Mouse (Mus musculus): ENCODE measurements around the gene Snrpf. TPM values are rescaled to one million over a fixed set of nuclear protein-coding genes. Genes with fewer than 3 reads are reported as not detected.

The Snrpf gene
- total RNA-seq (2014; rRNA removed; ENCODE audit: low replicate concordance) = 13.7 and 35.4 TPM in 2 replicates
- 55.7 and 59.4 TPM in 2 replicates for polyA plus RNA-seq (2015; fragmentation: Nextera tagmentation; extraction: Ambion mirVana)

DNA sequence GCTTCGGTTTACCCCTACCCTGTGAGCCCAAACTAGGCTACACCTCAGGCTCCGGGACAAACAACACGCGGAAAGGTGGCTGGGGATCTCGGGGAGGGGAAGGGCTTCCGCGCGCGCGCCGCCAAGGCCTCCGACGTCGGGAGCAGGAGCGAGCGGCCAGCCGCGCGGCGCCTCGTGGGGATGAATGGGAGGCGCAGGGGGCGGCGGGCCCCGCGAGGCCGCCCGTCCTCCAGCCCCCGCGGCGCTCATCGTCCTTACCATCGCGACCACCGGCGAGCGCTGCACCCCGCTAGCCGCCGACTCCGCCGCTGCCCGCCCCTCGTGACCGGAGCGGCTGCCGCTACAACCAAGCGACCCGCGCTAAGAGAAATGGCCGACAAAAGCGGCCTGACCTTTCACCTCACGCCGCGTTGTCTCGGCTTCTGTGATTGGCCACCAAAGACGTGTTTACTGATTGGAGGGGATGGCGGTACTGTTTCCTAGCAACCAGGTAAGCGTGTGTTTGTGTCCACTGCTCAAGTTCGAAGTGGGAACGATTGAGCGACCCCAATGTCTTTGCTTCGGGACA is at the start of gene Snrpf:
TSS of gene Snrpf (minus strand) at position 426 of the 568 bp plus-strand sequence.
- Histone ChIP-seq H3K9me3 (replicated peaks; ENCODE audit: control insufficient read depth, low read length) (no peaks in the 10 kb centered on the region), H3K4me3 (ENCODE audit: low read depth, low read length) (peak within 1 kb of the TSS; percentile 83), H3K4me1 (ENCODE audit: control insufficient read depth, insufficient read depth) (peaks cover 8% of the 10 kb centered on the region; the same call in 1 of the 2 replicates), H3K4me2 (ENCODE audit: low read depth, low read length) (peak within 1 kb of the TSS; percentile 71), H3K36me3 (replicated peaks; ENCODE audit: control insufficient read depth, insufficient read depth, low read length) (peaks cover 15% of the 10 kb centered on the region), H3K9ac (replicated peaks; ENCODE audit: low read depth, low read length) (peak within 1 kb of the TSS; percentile 74), H3K27ac (ENCODE audit: low read depth) (peak within 1 kb of the TSS; percentile 70), H3K27me3 (ENCODE audit: control insufficient read depth, insufficient read depth, low read length) (no peaks in the 10 kb centered on the region)
- TF ChIP-seq CTCF (IDR thresholded peaks at IDR 0.05; ENCODE audit: low read depth) (no peak), EP300 (IDR thresholded peaks at IDR 0.05; ENCODE audit: low read depth) (no peak)
- under 1% methylated on average over 62 of the region's 63 CpGs for WGBS
- ATAC-seq (ENCODE audit: insufficient read depth, low read depth) = peak; percentile 92
- peak; percentile 88 for DNase-seq (ENCODE audit: low spot score)

DNA sequence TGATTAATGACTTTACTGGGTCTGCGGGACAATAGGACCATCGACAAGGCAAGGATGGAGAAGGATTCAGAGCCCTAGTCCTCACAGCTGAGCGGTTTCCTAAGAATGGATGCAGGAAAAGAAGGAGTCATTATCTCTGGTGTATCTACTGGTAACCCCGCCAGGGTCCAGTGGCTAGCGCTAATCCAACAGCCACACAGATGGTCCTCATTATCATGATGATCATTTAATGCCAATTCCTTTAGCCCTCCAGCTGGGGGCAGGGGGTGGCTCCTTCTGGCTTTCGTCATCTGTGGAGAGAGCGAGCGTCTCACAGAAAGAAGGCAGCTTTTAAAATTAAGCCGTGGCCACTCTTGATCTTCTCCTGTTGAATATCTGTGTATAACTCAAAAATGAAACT is 46.4 kb upstream of the Snrpf start:
- Histone ChIP-seq H3K36me3 (replicated peaks; ENCODE audit: control insufficient read depth, insufficient read depth, low read length) (no peaks in the 10 kb centered on the region), H3K4me1 (ENCODE audit: control insufficient read depth, insufficient read depth) (no peaks in the 10 kb centered on the region; the same call in 1 of the 2 replicates), H3K9me3 (replicated peaks; ENCODE audit: control insufficient read depth, low read length) (no peaks in the 10 kb centered on the region), H3K27me3 (ENCODE audit: control insufficient read depth, insufficient read depth, low read length) (peaks cover 22% of the 10 kb centered on the region), H3K4me2 (ENCODE audit: low read depth, low read length) (no peak overlapping the region), H3K9ac (replicated peaks; ENCODE audit: low read depth, low read length) (no peak overlapping the region), H3K27ac (ENCODE audit: low read depth) (no peak overlapping the region), H3K4me3 (ENCODE audit: low read depth, low read length) (no peak overlapping the region)
- TF ChIP-seq CTCF (IDR thresholded peaks at IDR 0.05; ENCODE audit: low read depth) (no peak), EP300 (IDR thresholded peaks at IDR 0.05; ENCODE audit: low read depth) (no peak)
- WGBS = 51% methylated on average over 9 of the region's 9 CpGs
- ATAC-seq (ENCODE audit: insufficient read depth, low read depth) (no peak), DNase-seq (ENCODE audit: low spot score) (no peak)

DNA sequence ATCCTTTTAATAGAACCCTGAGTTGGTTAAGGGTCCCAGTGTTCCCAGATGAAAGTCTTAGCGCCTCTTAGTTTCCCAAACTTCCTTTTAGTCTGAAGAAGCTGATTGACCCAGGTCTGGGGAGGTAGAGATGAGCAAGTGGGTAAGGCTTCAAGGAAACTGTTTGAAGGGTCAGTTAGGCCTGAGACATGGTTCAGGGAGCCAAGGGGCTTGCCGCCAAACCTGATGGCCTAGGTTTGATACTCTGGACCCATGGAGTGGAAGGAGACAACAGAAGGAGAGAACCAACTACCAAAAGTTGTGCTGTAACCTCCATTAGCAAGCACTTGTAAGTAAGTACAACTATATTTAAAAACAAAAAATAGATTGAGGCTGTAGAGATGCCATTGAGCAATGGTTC is 44.5 kb upstream of the Snrpf start:
- H3K4me1 ChIP-seq (ENCODE audit: control insufficient read depth, insufficient read depth) = no peaks in the 10 kb centered on the region
- ATAC-seq (ENCODE audit: insufficient read depth, low read depth) = no peak
- no peak overlapping the region for H3K4me3 ChIP-seq (ENCODE audit: low read depth, low read length)
- DNase-seq (ENCODE audit: low spot score) = no peak
- H3K27me3 ChIP-seq (ENCODE audit: control insufficient read depth, insufficient read depth, low read length) = peaks cover 19% of the 10 kb centered on the region
- no peak overlapping the region for H3K9ac ChIP-seq (replicated peaks; ENCODE audit: low read depth, low read length)
- no peak overlapping the region for H3K4me2 ChIP-seq (ENCODE audit: low read depth, low read length)
- TF ChIP-seq EP300 (IDR thresholded peaks at IDR 0.05; ENCODE audit: low read depth) (no peak), CTCF (IDR thresholded peaks at IDR 0.05; ENCODE audit: low read depth) (no peak)
- H3K27ac ChIP-seq (ENCODE audit: low read depth) = no peak overlapping the region
- 90% methylated on average over 2 of the region's 2 CpGs for WGBS
- no peaks in the 10 kb centered on the region for H3K36me3 ChIP-seq (replicated peaks; ENCODE audit: control insufficient read depth, insufficient read depth, low read length)
- no peaks in the 10 kb centered on the region for H3K9me3 ChIP-seq (replicated peaks; ENCODE audit: control insufficient read depth, low read length)

DNA sequence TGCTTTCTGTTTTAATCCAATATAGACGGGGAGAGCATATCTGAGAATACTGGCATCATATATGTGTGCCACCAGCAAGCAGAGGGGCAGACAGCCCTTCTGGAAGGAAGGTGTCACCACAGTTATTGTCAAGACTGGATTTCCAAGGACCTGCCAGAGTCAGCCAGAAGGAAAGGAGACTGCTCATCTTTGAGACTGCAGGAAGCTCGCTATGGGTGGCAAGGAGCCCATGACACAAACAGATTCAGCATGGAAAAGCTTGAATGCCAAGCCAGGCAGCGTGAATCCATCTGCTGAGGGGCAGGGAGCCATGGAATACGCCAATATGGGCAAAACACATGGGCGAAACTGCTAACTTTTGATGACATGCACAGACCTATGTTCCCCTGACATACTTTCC is 44.1 kb upstream of the Snrpf start:
- DNase-seq (ENCODE audit: low spot score) = no peak
- Histone ChIP-seq H3K9me3 (replicated peaks; ENCODE audit: control insufficient read depth, low read length) (no peaks in the 10 kb centered on the region), H3K9ac (replicated peaks; ENCODE audit: low read depth, low read length) (no peak overlapping the region), H3K36me3 (replicated peaks; ENCODE audit: control insufficient read depth, insufficient read depth, low read length) (no peaks in the 10 kb centered on the region), H3K27ac (ENCODE audit: low read depth) (no peak overlapping the region), H3K4me1 (ENCODE audit: control insufficient read depth, insufficient read depth) (no peaks in the 10 kb centered on the region), H3K4me2 (ENCODE audit: low read depth, low read length) (no peak overlapping the region), H3K27me3 (ENCODE audit: control insufficient read depth, insufficient read depth, low read length) (peaks cover 17% of the 10 kb centered on the region), H3K4me3 (ENCODE audit: low read depth, low read length) (no peak overlapping the region)
- TF ChIP-seq EP300 (IDR thresholded peaks at IDR 0.05; ENCODE audit: low read depth) (no peak), CTCF (IDR thresholded peaks at IDR 0.05; ENCODE audit: low read depth) (no peak)
- no peak for ATAC-seq (ENCODE audit: insufficient read depth, low read depth)
- WGBS = 79% methylated on average over 5 of the region's 5 CpGs

DNA sequence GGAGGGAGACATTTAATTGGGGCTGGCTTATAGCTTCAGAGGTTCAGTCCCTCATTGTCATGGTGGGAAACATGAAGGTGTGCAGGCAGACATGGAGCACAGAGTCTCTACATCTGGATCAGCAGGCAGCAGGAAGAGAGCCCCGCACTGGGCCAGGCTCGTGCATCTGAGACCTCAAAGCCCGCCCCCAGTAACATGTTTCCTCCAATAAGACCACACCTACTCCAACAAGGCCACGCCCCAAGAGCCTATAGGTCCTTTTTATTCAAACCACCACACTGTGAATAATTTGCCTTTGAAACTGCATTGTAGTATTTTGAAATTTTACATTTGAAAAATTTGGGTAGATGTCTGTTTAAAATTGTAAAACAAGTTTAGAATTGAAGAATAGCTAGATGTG is 42.6 kb upstream of the Snrpf start:
- no peak overlapping the region for H3K4me2 ChIP-seq (ENCODE audit: low read depth, low read length)
- no peak overlapping the region for H3K27ac ChIP-seq (ENCODE audit: low read depth)
- TF ChIP-seq EP300 (IDR thresholded peaks at IDR 0.05; ENCODE audit: low read depth) (no peak), CTCF (IDR thresholded peaks at IDR 0.05; ENCODE audit: low read depth) (no peak)
- no peak for DNase-seq (ENCODE audit: low spot score)
- 79% methylated on average over 4 of the region's 4 CpGs for WGBS
- no peaks in the 10 kb centered on the region for H3K4me1 ChIP-seq (ENCODE audit: control insufficient read depth, insufficient read depth)
- no peak overlapping the region for H3K9ac ChIP-seq (replicated peaks; ENCODE audit: low read depth, low read length)
- H3K27me3 ChIP-seq (ENCODE audit: control insufficient read depth, insufficient read depth, low read length) = peaks cover 13% of the 10 kb centered on the region; the same call in 1 of the 2 replicates
- no peaks in the 10 kb centered on the region for H3K36me3 ChIP-seq (replicated peaks; ENCODE audit: control insufficient read depth, insufficient read depth, low read length)
- no peak for ATAC-seq (ENCODE audit: insufficient read depth, low read depth)
- H3K4me3 ChIP-seq (ENCODE audit: low read depth, low read length) = no peak overlapping the region
- H3K9me3 ChIP-seq (replicated peaks; ENCODE audit: control insufficient read depth, low read length) = no peaks in the 10 kb centered on the region

DNA sequence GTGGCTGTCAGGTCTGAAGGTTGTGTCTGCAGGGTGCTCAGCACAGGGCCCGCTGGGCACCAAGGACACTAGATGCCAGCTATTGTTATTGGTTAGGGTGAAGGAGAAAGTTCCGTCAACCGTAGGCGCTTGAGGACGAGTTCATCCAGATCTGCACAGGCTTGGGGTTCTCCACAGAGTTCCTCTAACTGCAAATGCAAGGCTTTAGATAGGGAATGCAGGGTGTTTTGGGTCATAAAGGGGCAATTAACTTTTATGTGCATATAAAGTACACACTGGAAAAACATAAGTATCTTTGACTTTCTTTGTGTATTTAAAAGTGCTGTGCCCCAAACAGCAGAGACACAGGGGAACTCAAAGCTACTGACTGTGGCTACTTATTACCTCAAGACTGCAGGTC is 40.8 kb upstream of the Snrpf start:
- Histone ChIP-seq H3K27me3 (ENCODE audit: control insufficient read depth, insufficient read depth, low read length) (peaks cover 6% of the 10 kb centered on the region; the same call in 1 of the 2 replicates), H3K4me1 (ENCODE audit: control insufficient read depth, insufficient read depth) (no peaks in the 10 kb centered on the region), H3K4me2 (ENCODE audit: low read depth, low read length) (no peak overlapping the region), H3K9me3 (replicated peaks; ENCODE audit: control insufficient read depth, low read length) (no peaks in the 10 kb centered on the region), H3K27ac (ENCODE audit: low read depth) (no peak overlapping the region), H3K4me3 (ENCODE audit: low read depth, low read length) (no peak overlapping the region), H3K9ac (replicated peaks; ENCODE audit: low read depth, low read length) (no peak overlapping the region), H3K36me3 (replicated peaks; ENCODE audit: control insufficient read depth, insufficient read depth, low read length) (no peaks in the 10 kb centered on the region)
- no peak for ATAC-seq (ENCODE audit: insufficient read depth, low read depth)
- TF ChIP-seq EP300 (IDR thresholded peaks at IDR 0.05; ENCODE audit: low read depth) (no peak), CTCF (IDR thresholded peaks at IDR 0.05; ENCODE audit: low read depth) (no peak)
- WGBS = 88% methylated on average over 5 of the region's 5 CpGs
- DNase-seq (ENCODE audit: low spot score) = no peak

Measured in heart, postnatal 0 days (tissue).